Mouse (Mus musculus) cerebellum, postnatal 4 days (tissue): ENCODE data around the gene Tom1l2.

ENCODE experiments used
- DNase-seq, 2 experiments: peaks; one replicate each; pipeline ENCODE4 v3.0.0; 2022; ENCODE audit warnings: low spot score in 2 of 2, mixed read lengths in 1 of 2

Gene Tom1l2

DNA sequence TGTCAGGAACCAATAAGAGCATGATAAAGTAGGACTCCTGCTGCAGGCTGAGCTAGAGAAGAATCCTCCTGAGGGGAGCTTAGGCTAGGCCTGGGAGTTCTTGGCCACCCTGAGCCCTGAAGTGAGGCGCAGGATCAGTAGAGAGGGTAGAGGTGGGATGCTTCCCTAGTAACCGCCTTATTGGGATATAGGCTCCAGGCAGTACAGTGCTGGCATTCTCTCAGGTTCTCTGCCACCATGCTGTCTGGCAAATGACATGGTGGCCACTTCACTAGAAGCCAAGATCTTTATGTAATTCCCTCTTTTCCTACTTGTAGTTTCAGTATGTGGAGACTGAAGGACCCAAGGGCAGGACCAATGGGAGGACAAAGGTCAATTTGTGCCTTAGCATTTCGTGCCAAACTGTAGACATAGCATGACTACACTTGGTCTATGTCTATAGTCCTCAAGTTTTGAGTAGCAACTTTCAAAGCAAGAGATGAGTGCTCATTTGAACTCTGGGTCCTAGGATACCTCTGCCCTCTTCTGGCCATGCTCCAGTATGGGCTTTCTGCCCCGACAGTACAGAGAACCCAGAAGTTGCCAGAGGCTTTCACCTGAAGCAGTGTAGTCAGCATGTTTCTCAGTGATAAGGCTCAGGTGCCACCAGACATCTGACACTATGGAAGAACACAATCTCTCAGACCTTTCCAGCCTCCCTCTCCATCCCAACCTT, 87.3 kb downstream of the Tom1l2 start:
- DNase-seq, result no peak

DNA sequence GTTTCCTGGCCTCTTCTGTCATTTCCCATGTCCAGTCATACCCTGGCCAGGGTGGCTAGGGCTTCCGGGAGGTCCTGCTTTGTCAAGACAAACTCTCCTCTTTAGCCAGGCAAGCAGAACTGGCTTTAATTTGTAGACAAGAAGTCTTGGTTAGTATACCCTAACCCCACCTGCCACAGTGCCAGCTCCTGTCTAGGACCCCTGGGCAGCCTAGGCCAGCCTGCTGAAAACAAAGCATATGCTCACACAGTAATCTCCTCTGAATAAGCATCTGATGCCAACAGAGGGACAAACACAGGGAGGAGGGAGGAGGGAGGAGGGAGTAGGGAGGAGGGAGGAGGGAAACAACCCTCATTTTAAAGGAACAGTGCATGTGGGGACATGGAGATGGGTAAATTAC, 88.1 kb downstream of the Tom1l2 start:
- DNase-seq, result no peak

DNA sequence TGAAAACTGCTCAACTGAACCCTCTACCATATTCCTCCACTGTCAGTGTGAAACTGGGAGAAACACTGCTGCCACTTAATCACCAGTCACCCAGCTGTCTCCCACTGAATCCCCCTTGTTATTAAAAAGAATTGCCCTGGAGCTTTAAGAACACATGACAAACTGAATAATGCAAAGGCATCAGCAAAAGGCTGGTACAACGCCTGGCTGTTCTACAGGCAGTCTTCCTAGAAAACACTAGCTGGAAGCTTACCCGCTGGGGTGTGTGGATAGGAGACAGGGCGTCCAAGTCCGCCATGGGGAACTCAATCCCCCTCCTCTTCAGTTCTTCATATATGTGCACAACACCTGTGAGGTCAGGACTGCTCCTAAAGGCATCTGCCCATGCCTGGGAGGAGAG, 90.3 kb downstream of the Tom1l2 start:
- no peak for DNase-seq

DNA sequence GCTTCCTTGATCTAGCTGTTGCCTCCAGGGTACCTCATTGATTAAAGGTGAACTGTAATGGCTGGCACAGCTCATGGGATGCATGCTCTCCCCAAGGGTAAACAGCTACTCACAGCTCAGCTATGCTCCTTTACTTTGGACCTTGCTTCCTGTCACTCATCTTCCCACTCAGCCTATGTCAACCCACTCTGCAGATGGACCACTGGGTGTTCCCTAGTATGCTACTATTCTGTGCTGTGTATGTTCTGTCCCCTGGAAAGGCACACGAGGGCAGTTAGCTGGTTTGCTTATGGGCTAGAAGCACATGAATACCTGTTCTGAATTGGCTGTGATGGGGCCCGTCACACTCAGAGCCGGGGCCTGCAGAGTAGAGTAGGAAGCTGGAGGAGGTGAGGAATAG, 92.0 kb downstream of the Tom1l2 start:
- no peak for DNase-seq

DNA sequence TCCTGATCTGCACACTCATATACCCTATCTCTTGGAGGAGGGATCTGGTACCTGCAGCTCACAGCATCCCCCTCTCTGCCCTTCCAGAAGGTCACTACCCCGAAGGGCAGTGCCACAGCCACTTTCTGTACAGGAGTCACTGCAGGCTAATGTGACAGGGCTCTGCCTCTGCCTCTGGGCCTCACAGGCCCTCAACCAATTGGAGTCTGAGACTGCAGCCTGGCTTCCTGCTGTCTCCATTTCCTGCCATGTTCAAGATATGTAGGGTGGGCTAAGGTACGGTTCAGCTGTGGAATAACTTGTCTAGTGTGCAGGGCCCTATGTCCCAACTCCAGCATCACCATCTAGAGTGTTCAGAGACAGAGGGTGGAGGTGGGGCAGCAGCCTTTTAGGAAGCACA, 95.0 kb downstream of the Tom1l2 start:
- DNase-seq, result no peak

DNA sequence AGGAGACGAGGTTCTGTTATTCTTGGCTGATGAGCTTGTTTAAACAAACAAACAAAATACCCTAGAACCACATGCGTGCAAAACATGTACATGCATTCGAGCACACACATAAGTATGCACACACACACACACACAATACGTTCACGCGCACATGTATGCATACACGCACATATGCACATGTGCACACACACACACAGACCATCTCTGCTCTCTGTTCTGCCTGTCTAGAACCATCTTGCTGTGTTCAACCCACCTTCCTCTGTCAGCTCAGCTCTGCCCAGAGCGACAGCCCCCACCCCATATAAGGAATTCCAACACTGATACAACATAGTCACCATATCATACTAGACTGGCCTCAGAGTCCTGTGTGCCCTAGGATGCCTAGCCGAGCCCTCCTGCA, 96.0 kb downstream of the Tom1l2 start:
- no peak for DNase-seq

DNA sequence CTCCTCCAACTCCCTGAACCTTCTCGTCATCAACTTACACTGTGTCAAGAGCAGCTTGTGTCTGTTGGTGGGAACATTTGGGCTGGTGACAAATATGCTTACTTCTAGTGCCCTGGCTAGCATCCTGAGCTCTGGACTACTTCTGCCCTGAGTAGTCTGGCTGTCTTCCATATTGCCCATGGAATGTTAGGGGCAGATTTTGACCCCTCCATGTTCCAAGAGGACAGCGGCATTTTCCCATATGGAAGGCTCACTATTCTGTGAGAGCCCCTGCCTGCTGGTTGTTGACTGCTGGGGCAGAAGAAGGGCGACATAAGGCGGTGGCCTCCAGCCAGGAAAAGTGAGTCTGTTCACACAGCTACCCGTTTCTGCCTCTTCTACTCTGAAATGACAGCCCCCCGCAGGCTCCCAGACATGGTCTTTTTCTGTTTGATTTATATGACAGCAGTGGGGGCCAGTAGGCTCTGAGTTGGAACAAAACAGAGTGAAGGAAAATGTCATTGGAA, 96.5 kb downstream of the Tom1l2 start:
- DNase-seq, result peak in 1 of 2 experiments; percentile 83

DNA sequence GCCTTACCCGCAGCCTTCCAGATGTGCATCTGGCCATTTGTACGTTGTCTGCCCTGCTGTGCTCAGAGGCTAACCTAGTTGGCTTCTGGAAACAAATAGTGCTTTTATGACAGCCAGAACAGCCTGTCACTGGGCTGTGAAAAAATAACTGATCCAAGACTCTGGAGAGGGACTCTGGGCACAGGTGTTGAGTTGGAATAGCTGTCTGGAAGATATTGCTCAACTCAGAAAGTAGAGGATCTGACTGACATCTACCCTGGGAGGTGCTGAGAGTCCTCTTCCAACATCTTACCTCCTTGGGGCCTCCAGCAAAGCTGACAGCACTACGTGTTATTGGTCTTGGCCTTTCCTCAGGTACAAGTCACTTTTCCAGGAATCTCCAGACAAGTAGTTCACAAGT, 97.1 kb downstream of the Tom1l2 start:
- DNase-seq, result no peak

DNA sequence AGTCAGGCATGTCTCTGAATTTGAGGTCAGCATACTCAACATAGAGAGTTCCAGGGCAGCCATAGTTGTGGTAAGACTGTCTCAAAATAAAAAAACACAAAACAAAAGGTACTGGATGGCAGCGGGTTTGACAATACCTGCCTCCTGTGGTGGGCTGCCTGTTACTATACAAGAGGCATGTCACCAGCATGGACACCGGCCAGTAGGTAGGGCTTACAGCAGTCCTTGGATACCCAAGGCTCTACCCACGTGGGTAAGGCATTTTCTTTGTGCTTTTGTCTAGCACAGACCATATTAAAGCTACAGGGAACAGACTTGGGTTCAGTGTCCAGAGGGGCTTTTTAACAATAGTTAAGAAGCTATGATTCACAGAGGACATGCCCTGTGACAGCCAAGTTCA, 97.5 kb downstream of the Tom1l2 start:
- DNase-seq, result no peak

DNA sequence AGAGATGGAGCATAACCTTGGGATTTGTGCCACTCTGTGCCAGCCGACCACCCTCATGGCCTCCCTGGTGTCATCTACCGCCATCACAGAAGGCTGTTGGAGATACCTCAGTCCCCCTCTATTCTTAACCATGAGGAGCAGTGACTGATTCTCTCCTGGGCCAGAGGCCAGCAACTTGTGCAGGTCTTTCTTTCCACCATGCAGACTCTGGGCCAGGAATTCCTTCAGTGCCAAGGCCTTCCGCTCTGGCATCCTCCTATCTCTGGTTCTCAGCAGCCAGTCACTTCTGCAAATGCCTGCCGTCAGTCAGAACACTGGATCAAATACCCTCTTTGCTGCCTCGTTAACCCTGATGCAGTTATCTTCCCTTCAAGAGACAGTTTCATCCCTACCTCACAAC, 98.4 kb downstream of the Tom1l2 start:
- no peak for DNase-seq

DNA sequence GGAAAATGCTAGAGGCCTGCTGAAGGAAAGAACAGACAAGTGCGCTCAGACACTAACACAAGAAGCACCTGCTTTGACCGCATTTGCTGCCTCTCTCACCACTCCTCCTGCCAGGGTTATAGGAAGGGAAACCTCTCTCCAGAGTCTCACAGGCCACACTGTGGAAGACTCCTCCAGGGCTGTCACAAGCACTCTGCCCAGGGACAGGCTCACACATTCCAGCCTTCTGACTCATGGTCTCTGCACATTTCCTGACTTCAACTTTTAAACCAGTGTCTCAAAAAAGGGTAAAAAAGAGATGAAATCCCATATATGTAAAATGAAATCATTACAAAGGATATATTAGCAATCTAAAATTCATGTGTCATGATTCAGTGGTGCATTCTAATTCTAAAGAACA, 99.2 kb downstream of the Tom1l2 start:
- no peak for DNase-seq

DNA sequence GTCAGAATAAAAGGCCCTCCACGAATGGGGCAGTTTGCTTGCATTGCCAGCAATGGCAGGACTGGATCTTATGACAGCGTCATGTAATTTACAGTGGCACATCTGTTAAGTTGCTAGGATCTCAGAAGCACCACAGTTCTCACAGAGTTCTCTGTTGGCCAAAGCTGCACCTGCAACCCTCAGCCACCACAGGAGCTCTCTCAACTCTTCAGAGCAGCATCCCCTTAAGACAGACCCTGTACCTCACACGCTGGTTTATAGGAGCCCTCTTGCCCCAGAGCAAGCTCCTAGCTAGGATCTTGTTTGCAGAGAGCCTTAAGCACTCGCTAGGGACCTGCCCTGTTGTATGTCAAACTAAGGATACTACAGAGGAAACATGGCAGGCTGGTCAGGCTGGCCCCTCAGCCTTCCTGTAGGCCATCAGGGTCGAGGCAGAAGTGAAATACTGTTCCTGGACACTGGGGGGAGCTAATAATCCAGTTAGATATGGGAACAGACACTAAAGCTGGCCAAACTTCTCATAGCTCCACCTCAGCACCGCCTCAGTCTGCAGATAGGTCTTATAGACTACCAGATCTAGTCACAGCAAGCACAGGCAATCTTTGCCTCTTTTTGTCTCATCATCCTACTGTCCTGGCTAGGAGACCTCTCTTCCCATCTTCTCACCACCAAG, 101.6 kb downstream of the Tom1l2 start:
- peak in 1 of 2 experiments; percentile 65 for DNase-seq

DNA sequence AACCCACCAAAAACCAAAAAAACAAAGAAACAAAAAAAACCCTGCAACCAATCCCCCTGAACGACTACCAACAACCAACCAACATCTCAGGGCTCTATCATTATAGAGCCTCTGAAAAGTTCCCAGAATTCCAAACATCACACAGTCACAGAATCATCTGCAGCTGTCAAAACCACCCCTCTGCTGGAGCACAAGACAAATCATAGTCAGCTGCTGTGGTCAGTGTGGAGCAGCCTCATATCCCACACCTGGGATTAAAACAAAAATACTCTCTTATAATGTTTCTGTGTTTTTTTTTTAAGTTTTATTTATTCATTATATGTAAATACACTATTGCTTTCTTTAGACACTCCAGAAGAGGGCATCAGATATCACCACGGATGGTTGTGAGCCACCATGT, 102.8 kb downstream of the Tom1l2 start:
- no peak for DNase-seq

DNA sequence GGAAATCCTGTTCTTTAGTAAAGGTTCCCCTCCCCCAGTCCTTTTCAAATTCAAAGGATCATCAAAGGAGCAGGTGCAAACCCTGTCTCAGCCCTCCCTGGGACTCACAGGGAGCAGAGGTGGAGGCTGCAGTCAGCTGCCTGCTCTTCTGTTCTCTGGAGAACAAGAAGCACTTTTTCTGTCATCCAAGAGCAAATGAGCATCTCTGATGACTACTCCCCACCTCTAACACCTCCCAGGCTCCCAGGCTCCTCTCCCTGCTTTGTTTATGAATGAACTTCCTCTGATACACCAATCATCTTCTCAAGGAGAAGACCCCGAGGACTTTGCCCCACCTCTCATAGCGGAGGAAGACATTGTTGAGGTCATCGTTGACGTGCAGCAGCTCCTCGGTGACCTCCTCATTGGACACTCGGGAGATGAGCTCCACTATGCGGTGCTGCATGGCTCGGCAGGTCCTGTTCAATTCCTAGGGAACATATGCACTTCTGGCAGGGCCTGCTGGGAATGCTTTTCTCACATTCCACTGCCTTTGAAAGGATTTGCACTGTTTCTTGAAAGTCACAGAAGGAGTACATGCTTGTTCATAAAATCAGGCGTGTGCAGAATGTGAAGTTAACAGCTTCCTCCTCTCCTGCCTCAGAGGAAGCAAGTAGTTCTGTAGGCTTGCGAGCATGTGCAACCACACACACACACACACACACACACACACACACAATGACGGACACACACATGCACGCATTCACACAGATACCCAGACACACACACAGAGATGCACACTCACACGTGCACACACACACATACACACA, 103.9 kb downstream of the Tom1l2 start:
- no peak for DNase-seq

DNA sequence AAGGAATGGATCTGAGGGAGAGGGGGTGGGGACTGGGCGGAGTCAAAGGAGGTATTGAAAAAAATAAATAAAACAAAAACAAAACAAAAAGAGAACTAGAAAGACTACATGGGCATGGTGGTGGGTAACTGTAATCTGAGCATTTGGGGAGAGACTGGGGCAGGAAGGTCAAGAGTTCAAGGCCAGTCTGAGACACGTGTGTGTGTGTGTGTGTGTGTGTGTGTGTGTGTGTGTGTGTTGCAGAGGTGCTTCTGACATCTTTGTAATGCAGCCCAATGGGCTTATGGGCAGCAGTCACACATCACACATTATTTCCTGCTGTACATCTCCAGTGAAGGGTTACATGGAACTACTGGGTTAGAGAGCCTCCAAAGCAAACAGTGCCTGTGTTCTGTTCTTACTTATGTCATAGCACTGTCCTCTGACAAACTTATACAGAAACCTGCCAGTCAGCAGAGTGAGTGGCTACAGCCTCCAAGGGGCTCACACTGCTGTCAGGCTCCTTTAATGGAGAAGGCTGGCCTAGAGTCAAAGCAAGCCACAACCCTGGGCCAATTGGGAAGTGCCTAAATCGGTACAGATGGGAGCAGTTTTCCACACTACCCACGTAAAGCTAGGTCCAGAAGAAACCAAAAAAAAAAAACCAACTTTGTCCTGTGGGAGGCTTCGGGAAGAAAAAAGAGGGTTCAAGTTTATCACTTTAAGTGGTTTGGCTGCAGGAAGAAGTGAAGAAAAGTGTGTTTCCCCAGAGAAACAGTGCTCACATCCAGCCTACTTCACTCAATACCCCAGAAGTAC, 104.8 kb downstream of the Tom1l2 start:
- peak in 1 of 2 experiments; percentile 40 for DNase-seq

DNA sequence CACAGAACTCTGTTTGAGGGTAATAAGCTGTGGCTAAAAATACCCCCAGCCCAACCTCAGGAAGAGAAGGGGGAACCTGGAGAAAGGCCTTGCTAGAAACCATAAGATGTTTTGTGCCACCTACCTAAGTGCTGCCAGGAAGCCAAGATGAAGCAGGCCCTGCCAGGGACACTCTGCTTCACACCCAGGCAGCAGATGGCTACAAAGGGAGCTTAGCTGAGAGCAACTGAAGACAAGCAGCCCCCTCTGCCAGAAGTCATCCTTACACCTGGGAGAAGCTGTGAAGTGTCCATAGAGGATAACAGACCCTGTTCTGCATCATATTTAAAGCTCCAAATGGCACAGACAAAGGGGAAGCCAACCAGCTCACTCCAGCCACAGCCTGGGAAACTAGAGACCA, 106.6 kb downstream of the Tom1l2 start:
- DNase-seq, result no peak

DNA sequence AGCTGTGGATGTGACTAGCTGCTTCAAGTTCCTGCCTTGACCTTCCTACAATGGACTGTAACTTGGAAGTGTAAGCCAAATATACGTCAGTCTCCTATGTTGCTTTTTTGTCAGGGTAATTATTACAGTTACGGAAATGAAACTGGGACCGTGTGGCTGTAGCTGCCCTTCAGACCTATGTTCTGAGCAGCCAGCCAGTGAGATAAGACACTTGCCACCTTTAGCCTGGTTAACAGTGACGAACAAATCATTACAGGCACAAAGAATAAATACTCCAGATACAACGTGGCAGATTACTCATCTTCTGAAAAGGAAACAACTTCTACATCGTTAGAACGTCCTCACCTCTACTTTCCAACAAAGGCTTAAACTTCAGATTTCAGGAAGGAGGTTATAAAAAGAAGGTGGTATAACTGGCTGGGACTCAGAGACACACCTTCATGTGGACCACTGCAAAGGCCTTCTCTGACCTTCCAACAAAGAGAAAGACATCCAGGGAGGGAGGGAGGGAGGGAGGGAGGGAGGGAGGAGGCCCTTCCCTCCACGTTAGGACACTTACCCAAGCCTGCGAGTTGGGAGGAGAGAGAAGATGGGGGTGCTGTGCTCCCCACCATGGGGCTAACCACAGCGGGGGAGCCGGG, 108.1 kb downstream of the Tom1l2 start:
- no peak for DNase-seq

DNA sequence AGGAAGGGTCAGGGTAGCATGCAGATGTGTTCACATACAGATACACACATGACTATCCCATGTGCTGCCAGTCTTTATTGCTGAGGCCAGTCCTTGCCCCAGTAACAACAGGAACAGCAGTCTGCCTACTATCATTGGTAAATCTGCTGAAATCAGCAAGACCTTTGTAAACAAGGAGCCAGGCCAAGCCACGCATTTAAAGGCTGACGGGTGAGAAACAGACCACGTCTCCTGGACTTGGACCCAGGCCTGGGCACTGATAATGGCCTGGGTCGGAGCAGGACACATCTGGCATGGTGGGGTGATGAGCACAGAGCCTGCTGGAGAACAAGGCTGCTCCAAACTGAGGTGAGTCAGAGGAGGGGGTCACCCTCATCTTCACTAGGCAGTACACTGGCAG, 112.2 kb downstream of the Tom1l2 start:
- no peak for DNase-seq

DNA sequence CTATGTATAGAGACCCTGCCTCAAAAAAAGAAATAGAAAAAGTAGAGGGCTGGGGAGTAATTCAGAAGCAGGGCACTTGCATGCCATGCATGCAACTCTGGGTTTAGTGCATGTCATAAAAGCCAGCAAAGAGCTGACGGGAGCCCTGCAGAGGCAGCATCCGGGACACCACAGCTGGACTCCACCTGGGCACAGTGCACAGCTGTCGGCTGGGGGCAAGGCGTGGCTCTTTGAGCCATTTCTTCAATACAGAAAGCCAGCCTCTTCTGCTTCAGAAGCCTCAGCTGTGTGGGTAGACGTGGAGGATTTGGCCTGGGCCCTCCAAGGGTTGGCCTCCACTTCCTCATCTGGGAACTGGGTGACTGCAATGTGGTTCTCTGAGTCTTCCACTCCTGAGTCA, 117.4 kb downstream of the Tom1l2 start:
- no peak for DNase-seq

DNA sequence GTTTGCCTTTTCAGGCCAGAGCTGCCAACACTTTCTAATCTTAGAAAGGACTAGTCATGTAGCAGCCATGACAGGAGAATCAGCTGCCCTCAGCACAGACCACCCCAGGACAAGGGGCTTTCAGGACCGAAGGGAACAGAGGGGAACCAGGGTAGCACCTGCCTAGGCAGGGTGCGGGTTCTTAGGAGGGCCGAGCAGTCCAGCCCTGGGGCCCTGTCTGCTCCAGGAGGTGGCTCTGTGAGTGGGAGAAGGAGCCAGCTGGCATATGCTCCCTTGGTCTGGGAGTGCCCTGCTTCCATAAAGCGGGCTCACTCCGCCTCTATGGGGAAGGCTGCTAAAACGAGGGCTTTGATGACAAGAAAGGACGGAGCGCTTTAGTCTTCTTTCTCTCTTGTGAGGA, 119.5 kb downstream of the Tom1l2 start:
- DNase-seq, result no peak

DNA sequence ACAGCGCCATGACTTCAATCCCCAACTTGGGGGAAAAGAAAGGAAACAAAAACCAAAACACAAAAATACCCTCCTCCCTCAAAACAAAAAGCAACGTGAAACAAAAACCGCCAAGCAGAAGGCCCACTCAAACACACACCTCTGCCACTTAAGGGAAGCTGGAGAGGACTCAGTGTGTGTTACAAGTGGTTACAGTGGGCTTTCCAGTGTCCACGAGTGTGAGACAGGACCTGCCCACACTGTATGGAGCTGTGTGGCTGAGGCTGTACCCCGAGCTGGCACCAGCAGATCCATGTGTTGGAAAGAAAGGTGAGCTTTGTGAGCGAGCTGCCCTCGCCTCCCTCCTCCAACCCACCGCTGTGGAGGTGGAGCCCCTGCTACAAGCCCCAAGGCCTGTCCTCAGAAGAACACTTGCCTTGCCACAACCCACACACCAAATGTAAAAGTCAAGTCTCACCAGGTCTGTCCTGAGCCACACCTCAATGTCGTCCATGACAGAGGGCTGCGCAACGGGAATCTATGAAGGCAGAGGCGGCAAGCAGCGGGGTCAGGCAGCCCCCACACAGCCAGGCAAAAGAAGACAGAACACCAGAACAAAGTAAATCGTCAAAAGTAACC, 120.2 kb downstream of the Tom1l2 start:
- no peak for DNase-seq
